Mouse (Mus musculus) gastrocnemius, adult 18-20 months (tissue): ENCODE measurements around the gene Sppl3. TPM values are rescaled to one million over a fixed set of nuclear protein-coding genes. Genes with fewer than 3 reads are reported as not detected.

Experiments
- DNase-seq: peaks from one replicate; pipeline ENCODE4 v3.0.0; 2021; ENCODE audit warnings: low spot score
- total RNA-seq, 2 experiments: library from RNA; stranded (reverse); gene quantifications; 2 replicates each; pipeline ENCODE4 v1.2.3; 2021

Gene Sppl3
- total RNA-seq, 2 experiments from 2014 or later, result 17.7 to 20.4 TPM

DNA sequence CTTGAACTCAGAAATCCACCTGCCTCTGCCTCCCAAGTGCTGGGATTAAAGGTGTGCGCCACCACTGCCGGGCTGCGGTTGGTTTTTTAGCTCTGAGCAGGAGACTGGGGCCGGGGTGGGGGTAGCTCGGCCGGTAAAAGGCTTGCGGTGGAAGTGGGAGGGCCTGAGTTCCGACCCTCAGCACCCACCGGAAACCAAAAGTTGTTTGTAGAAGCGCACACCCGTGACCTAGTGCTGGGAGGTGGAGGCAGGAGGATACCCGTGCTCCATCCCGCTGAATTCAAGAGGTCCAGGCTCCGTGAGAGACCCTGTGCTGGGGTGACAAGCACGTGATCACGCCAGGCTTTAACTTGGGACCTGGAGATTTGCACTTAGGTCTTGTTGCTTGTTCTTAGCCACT, 14.5 kb upstream of the Sppl3 start:
- no peak for DNase-seq

DNA sequence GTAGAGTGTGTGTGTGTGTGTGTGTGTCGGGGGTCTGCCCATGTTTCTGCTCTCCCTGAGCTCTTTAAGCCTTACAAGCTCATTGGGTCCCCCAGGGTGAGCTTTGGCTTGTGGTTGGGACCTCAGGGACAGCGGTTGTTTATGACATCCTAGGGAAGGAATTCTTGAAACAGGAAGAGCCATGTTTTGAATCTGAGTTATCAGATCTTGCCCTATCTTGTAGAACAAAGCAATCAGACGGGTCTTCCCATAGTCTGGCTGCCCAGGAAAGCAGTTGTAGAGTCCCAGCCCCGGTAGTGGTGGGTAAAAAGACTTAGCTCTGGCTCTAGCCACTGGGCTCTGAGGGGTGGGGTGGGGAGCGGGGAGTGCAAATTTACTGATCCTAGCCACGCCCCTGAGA, 13.6 kb upstream of the Sppl3 start:
- DNase-seq, result no peak

DNA sequence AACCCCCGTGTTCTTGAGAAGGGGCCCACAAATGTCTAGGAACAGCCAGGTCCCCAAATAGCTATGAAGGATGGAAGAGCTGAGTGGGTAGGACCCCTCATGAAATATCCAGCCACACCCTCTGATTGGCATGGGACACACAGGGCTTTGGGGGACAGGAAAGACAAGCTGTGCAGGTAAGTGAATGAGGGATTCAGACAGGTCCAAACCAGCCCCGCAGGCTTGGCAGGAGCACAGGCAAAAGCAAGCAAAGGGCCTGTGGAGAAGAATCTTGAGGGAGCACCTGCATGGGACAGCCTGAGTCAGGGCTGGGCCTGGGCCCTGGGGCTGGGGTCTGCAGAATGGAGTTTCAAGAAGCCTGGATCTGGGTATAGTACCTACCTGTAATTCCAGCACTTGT, 10.4 kb upstream of the Sppl3 start:
- no peak for DNase-seq

DNA sequence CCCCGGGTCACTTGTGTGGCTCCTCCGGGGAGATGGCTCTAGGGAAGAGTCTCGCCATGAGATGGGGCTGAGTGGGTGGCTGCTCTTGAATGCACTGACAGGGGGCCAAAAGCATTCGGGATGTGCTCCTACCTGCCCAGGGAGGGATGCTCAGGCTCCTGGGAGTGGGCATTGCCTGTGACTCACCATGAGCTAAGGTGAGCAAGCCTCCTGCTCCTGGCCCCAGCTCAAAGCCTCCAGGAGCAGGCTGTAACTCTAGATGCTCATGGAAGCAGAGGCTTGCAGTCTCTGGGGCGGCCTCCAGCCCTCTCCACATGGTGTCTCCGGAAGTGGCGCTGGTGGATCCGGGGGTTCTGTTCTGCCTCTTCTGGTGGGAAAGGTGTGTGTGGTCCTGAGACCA, 9.5 kb upstream of the Sppl3 start:
- DNase-seq, result no peak

DNA sequence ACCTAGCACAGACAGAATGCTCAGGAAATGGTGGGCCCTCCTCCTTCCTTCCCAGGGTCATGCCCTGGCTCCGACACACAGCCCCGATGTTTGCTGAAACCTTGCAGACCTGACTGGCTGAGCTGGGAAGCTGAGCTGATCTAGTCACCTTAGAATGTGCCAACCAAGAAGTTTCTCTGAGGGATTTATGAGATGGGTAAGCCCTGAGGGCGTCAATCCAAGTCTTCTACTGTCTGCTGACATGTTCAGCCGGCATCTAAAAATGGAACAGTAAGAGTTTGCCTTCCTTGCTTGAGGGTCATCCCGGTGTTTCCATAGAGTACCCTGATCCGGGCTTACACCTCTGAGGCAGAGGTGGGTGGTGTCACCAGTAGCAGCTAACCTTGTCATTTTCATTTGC, 8.2 kb upstream of the Sppl3 start:
- DNase-seq, result peak; percentile 70

DNA sequence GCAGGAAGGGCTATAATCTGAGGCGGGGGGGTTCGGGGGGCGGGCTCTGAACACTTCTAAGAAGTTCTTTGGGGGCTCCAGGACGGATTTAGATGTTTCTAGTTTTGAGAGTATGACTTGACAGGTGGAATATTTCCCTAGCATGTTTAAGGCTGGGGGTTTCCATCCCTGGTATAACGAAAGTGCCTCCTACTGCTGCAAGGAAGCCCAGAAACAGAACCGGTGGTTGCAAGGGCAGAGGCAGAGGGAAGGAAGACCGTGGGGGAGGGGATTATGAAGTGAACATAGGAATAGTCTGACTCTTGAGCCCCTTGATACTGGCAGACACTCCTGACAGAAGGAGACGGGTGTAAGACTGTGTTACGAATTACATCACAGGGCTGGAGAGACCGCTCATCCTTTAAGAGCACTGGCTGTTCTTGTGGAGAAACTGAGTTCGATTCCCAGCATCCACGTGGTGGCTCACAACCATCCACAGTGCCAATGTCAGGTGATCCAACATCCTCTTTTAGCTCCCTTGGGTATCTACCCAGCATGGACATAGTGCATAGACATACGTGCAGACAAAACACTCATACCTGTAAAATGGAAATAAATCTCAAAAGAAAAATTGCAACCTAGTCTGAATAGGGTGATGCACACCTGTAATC, 7.6 kb upstream of the Sppl3 start:
- DNase-seq, result no peak

DNA sequence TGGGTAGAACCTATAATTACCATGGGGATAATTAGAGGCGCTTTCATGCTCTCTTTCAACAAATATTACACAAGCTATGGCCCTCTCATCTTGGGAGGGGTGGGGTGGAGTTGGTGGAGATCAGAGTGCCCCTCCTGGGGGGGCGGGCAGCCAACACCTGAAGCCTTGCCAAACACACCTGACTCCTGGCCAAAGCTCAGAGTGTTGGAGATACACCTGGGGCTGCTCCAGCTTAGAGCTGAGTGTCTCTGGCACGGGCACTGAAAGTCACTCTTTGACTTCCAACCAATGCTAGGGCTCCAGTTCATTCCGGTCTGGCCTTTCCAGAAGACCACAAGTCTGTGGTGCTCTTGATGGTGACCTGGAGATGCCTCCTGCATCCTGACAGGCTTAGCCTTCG, 3.2 kb upstream of the Sppl3 start:
- DNase-seq, result no peak

DNA sequence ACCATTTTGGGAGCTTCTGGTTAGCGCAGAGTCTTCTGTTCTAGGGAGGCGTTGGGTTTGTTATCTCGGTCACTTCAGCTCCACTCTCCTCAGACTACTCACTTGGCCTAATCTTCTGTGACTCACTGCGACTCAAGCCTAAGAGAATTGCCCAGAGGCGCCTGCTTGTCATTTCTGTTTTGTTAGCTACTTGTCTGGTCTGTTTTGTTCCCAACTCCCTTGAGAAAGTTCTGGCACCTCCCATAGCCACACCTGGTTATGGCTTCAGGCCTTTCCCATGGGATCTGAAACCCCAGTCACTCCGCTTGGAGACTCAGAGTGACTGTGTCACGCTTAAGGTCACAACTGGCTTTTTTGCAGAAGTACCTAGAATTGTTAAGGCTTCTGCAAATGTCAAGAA, 2.6 kb upstream of the Sppl3 start:
- no peak for DNase-seq

DNA sequence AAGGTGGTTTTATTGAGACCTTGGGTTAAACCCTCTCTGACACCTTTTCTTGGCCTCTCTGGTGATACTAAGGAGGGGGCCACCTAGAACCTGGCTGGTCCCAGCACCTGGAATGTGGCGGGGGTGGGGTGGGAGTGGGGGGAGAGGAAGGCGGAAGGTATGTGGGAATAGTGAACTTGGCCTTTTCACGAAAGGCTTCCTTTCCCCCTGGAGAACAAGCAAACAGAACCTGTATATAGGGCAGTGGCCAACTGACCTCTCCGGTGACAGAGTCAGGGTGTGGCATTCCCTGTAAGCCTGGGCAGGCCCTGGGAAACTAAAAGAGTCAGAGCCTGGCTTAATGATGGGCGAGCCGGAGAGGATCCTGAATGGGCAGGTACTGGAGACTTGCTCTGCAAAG, 1.8 kb upstream of the Sppl3 start:
- DNase-seq, result no peak

DNA sequence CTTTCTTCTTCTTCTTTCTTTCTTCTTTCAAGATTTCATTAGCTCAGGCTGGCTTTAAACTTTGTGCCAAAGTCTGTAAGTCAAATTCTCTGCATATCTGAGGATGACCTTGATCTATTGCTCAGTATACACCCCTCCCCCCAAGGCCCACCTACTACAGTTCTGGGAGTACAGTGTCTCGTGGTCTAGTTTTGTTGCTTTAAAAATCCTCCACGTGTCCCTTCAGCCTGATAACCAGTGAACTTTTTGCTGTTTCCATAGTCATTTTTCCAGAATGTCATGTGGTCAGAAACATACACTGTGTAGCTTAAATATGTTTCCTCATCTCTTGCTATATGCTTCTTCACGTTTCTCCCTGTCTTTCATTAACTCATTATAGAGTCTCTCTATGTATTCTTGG, 976 bp upstream of the Sppl3 start:
- no peak for DNase-seq

DNA sequence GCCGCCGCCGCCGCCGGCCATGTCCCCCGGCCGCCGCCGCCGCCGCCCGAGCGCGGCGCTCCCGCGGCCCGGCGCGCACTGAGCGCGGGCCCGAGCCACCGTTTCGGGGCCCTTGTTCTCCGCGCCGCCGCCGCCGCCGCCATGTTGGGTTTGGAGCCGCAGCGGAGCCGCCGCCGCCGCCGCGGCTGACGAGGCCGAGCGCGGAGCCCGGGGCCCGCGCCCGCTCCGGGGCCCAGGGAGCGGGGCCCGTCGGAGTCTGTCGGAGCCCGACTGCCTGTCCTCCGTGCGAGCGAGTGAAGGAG, 231 bp downstream of the Sppl3 start:
- DNase-seq, result no peak

DNA sequence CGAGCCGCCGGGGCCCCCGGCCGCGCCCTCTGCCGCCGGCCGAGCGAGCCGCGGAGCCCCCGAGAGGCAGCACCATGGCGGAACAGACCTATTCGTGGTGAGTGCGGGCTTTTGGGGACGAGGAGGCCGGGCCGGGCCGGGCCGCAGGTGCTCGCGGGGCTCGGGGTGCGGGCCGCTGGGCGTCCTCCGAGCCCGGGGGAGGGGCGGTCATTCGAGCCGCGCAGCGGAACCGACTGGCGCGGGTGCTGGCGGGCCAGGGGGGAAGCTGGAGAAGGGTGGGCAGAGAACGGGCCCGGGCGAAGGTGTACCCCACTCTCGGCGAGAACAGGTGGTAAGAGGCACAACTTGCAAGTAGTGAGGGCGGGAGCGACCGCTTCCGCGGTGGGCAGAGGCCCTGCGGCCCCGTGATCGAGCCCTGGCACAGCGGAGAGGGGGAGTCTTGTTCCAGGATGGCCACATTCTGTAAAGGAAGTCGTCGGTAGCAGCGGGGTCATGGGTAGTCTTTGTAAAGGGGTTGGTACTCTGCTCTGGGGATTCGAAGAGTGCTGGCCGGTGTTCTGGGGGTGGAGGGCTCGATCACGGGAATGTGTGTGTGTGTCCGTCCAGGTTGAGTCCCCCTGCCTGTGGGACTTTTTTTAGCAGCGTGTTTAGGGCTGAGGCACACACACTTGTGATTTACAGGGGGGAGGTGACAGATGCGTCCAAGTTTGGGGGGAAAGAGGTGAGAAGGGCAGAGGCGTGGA, 753 bp downstream of the Sppl3 start:
- DNase-seq, result peak; percentile 51

DNA sequence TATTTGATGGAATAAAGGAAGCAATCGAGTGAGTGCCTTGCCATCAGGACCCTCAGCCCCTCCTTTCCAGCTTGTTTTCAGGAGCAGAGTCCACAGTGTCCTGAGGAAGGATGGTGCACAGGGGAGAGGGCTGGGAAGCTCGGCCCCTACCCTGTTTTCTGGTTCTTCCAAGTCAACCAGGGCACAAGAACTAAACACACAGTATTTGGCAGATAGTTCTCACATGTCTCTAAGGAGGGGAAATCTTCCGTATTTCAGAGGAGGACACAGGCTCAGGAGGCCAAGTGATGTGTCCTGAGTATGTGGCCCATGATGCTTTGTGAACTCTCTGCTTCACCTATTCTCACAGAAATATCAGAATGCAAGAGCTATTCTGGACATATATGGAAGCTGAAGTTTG, 2.5 kb downstream of the Sppl3 start:
- no peak for DNase-seq

DNA sequence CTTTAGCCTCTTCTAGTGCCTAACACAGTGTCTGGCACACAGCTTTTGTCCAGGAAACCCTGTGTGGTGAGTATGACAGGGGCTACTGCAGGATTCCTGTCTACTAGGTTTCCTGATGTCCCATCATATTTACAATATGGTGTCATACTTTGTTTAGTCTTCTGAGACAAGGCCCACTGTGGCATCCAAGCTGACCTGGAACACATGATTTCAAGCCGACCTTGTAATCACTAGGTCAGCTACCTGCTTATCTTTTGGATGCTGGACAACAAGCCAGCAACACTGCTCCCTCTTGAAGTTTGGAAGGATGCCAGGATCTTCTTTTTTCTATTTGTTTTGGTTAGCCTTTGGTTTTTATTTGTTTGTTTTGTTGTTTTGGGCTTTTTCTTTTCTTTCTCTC, 3.6 kb downstream of the Sppl3 start:
- no peak for DNase-seq

DNA sequence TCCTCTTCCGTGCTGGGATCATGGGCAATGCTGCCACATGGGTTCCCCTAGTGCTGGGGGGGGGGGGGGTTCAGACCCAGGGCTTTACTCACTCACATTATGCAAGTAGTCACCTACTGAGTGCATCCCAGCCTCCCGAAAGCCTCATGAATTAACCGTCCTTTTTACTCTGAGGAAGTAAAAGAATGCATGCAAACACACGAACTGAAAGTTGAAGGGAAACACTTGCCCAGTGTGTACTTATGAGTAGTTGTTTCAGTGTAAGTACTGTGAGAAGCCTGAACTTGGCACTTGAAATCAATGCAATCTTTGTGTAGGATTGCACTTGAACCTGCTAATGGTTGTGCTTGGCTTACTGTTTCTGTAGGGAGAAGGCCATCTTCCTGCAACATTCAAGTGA, 4.2 kb downstream of the Sppl3 start:
- no peak for DNase-seq

DNA sequence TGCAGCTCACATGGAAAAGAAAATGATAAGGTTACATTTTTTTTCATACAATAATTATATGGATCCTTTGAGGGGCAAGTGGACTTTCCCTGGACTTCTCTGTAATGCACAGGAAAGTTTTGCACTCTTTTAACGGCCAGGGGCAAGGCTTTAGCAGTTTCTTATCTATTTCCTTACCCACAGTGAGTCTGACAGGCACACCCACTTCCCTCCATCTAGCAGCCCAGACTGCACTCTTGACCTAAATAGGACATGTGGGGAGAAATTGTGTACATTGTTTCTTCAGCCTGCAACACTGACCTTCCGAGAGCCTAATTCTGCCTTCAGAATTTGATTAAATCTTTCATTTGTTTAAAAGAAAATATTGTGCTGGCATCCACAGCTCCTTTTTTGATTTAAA, 7.3 kb downstream of the Sppl3 start:
- DNase-seq, result no peak

DNA sequence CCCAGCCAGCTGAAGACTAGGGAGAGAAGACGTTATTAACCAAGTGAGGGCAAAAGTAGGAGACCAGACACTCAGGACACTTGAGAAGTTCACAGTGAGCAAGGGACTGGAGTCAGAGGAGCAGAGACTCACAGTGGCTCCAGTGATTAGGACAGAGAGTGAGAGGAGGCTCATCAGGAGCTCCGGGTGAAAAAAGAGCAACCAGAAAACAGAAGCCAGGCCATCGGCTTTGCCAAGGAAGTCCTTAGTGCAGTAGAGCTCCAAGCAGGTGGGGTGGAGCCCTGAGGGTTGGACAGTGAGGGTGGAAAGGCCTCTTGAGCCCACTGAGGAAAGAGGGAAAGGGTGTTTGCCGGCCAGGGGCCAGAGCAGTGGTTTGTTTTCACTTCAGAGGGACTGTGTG, 7.9 kb downstream of the Sppl3 start:
- peak; percentile 10 for DNase-seq

DNA sequence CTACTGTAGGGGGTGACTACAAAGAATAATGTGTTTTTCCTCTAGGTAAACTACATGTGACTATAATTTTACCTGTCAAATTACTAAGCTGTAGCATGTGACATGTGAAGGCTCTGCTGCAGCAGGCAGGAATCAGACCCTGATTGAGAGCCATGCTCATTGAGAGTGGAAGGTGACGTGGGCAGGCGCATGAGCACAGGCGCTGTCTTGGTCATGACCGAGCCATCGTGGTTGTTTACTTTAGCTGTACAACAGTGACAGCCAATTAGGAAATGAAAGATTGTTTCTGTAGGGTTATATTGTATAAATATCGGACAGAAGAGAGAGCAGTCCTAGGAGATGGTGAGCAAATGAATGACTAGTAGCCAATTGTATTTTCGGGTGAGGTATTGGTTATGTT, 11.1 kb downstream of the Sppl3 start:
- DNase-seq, result no peak

DNA sequence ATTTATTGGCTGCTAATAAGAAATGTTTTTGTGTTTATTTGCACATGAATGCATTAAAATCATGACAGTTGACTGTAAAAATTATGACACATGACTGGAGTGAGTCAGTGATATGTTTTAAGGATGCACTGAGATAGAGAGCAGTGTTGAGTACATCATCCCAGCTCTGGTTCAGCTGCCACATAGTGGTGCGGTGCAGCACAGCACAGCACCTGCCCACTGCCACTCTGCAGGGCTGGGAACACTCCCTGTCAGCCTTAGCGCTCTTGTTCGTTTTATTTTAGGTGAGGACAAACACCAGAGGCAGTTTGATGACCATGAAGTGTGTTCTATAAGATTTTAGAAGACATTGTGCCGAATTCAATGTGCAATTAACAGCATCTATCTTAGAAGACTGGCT, 15.2 kb downstream of the Sppl3 start:
- no peak for DNase-seq

DNA sequence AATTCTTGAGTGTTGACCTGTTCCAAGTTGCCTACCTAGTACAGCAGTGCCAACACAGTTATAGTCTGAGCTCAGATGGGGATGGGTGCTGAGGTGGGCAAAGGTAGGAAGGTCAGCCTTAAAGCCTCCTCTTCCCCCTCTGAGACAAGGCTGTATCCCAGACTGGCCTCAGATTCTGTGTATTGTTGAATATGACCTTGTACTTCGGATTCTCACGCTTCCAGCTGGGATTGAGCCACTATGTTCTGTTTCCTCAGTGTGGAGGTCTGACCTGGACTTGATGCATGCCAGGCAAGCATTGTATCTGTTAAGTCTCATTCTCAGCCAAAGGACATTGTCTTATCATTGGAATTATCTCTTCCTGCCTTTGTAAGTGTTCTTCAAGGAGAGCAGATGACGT, 16.2 kb downstream of the Sppl3 start:
- DNase-seq, result no peak

DNA sequence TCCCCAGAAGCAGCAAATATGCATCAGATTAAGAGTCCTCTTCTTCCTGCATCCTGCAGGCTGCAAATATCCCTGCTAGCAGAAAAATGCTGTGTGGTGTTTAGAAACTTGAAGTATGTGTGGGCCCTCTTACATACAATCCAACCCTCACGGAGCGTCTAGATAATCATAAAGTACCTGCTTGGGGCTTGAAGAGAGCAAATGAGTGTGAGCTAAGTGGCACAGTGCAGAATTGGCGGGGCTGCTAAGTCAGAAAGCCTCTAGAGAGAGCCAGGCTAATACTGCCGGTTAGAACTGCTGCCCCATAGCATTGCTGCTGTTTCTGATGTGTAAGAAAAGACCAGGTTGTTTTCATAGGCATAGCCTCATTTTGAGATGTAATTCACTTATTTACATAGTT, 18.0 kb downstream of the Sppl3 start:
- no peak for DNase-seq

DNA sequence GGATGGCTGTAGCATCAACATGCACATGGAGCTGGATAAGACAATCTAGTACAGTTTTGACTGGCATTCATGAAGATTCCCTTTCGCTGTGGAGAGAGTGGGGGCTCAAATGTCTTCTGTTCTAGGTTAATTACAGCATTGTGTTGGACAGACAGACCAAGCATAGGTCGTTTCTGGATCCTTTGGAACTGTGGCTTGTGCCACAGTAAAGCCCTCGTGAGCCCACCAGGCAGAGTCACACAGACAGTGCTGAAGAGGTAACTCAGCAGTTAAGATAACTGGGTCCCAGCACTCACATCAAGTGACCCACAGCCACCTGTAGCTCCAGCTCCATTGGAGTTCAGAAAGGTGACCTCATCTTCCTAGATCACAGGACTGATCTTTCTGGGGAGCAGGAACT, 18.6 kb downstream of the Sppl3 start:
- no peak for DNase-seq

DNA sequence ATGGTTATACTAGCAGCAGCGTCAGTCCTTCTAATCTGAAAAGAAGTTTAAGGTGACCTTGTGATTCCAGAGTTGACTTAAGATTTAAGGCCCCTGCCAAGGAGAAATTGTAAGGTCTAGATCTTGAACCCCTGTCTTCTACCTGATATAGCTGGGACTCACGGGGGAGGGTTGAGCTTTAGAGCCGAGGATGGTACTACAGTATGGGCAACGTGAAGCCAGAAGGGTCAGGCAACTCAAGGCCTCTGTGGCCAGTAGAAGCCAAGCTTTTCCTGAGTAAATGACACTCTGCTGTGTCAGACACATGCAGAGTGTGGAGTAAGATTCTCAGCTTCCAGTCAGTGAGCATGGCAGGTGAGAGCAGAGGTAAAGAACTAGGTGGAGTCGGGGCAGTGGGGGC, 20.6 kb downstream of the Sppl3 start:
- DNase-seq, result no peak

DNA sequence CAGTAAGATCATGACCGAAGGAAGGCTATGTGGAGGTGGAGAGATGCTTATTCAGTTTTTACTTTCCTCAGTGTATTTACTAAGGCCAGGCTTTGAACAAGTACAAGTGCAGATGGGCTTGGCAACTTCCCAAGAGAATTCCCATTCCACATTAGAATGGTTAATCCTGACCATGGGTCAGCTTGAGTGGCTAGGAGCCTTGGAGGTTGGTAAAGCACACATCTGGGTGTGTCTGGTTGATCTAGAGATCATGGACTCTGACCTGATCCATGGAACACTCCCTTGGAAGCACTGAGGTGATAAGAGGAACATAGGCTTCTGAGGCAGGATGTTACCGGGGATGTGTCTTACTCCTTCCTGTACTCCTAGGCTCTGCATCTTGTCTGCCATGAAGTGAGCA, 21.7 kb downstream of the Sppl3 start:
- DNase-seq, result no peak
